Mouse (Mus musculus) adrenal gland, postnatal 10 days (tissue): ENCODE measurements around the gene Nol6. TPM values are rescaled to one million over a fixed set of nuclear protein-coding genes. Genes with fewer than 3 reads are reported as not detected.
A peak's percentile ranks its signal among the peaks of the same experiment; 100 is the strongest.

Source experiments
- DNase-seq: peaks from one replicate; pipeline ENCODE4 v3.0.0; 2021; ENCODE audit warnings: mixed read lengths
- long read RNA-seq, 2 experiments: library from polyadenylated mRNA; stranded (forward); transcript quantifications; one replicate each; pipeline ENCODE4 v2.0.0; 2021
- total RNA-seq, 2 experiments: library from RNA; stranded (reverse); gene quantifications; 2 replicates each; pipeline ENCODE4 v1.2.3; 2021

Nol6 gene
- total RNA-seq = 10 to 100 TPM; 35.7 to 41.3 TPM
- long read RNA-seq, experiment 1, full-length matches to known transcripts = 3 of 15 reads
- long read RNA-seq, experiment 1, partial matches to known transcripts = 11 of 15 reads
- long read RNA-seq, experiment 1, other reads (novel, unspliced or antisense) = 1 of 15 reads
- long read RNA-seq, experiment 2, full-length matches to known transcripts = 5 of 17 reads
- long read RNA-seq, experiment 2, partial matches to known transcripts = 7 of 17 reads
- long read RNA-seq, experiment 2, other reads (novel, unspliced or antisense) = 5 of 17 reads

DNA sequence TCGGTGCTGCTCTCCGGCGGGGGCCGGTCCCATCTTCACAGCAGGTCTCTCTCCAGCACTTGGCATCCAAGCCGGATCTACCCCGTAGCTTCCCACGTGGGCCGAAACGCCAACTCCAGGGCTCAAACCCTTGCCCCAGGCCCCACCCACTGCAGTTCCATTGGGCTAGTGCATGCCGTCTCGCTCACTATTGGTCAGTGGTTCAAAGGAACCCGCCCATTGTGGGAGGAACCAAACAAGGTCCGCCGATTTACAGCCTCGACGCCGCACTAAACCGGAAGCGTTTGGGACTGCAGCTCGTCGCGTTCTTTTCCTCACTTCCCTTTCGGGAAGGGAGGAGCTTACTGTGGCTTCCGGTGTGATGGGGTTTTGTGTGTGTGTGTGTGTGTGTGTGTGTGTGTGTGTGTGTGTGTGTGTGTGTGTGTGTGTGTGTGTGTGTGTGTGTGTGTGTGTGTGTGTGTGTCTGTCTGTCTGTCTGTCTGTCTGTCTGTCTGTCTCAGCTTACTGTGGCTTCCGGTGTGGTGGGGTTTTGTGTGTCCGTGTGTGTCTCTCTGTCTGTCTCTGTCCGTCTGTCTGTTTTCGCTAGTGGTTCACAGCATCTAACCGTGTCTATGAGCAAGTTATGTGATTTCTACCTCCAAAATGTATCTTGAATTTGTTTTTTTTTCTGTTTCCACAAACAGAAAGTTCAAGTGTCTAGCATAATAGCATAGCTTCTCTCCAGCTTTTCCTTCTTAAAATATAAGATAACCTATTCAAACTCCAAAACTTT, at the start of gene Nol6:
Gene Nol6, minus strand, starts transcription at position 276 of the 772 bp plus-strand sequence.
- peak; percentile 98 for DNase-seq

DNA sequence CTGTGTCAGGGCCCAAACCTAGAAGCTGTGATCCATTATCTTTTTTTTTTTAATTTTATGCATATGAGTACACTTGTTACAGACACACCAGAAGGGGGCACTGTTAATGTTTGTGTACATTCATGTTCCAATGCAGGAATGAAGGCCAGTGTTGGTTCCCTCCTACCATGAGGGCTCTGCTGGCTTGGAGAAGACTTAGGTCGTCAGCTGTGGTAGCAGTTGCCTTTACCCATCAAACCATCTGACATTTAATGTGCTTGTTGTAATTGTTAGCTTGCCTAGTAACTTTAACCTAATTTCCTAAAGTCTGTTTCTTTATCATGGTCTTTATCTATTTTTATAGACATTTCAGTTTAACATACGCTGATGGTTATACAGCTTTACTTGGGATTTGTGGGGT, 46.7 kb upstream of the Nol6 start:
- no peak for DNase-seq

DNA sequence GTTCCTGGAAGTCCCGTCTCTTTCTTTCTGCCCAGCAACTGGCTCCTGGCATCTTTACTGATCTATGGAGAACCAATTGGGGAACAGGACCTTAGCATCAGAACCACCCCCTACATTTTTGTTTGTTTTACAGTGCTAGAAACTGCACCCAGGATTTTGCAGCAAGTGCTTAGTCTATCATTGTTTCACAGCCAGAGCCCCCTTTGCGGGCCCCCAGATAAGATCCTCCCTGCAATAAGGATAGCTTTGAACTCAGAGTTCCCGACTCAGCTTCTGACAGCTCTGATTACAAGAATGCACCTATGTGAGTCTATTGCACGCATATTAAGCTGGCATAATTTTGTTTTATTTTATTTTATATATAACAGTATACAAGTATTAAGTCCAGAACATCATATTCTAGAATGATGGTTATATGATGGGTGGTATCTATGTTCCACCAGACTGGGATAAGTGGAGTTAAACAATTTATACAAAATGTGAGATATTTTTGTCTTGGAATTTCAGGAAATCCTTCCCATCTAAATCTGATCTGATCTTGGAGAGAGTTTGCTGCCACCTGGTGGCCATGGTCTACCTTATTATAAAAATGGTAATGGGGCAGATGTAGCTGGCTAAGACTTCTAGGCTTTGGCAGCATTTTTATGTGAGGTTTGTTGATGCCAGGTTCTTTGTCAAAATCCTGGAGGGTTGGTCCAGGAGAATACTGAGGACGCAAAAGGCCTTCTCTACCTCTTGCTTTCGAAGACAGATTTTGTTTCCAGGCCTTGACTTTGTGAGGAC, 41.6 kb upstream of the Nol6 start:
- DNase-seq = peak; percentile 90

DNA sequence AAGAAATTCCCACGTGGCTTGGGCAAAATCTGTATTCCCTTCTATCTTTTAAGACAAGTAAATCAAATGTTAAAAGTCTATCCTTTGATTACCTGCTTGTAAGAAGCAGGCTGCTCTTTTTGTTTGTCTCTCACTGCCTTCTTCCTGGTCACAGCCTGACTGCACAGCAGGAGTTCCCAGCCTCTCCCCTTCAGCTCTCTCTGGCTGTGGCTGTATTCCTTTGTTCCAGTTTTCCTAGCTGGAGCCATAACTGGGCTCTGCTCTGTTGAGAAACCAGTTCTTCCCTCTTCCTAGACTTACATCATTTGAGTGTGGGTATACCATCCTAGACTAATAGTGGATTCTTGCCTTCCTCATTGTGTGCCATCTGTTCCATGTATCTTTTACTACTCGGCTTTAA, 40.7 kb upstream of the Nol6 start:
- DNase-seq = no peak

DNA sequence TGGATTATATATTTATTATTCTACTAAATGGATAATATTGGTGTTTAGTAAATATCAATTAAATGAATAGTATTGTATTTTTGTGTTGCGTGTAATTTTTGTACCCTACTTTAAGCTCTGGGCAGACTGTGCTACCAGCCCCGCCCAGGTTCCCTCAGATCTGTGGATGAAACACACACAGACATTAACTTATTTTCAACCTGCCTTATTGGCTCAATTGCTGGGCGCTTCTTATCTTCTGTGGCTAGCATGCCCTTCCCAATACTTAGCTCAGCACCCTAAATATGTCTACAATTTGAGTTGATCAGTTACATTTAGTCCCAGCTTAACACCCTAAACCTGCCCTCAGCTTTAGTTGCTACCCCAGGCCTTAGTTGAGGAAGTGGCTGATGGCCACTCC, 37.0 kb upstream of the Nol6 start:
- DNase-seq = no peak

DNA sequence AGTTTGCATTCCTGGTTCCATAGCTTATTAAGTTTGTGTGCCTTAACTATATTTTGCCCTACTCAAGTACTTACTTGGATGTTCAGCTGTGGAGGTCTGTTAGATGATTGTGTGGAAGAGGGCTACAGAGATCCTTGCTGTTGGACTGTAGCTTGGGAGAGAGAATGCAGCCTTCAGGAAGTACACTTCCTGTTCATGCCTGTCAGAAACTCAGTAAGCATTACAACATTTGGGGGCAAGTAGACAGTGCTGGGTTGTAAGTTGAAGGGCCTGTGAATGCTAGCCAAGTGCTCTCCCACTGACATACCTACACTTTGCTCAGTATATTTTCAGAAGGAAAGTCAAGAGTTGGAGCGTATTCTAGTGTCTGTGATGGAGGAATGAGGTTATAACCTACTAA, 34.0 kb upstream of the Nol6 start:
- DNase-seq = no peak

DNA sequence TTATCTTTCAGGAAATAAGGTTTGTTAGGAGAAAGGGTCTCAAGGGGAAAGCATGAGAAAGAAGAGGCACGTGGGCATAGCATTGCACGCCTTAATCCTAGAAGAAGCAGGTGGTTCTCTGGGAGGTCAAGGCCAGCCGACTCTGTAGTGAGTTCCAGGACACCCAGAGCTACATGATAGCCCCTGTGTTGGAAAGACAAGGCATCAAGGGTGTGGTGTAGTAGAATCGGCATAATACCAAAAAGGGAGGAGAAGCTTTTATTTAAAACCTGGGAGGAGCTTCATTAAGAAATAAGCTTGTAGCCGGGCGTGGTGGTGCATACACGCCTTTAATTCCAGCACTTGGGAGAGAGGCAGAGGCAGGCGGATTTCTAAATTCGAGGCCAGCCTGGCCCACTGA, 32.7 kb upstream of the Nol6 start:
- no peak for DNase-seq

DNA sequence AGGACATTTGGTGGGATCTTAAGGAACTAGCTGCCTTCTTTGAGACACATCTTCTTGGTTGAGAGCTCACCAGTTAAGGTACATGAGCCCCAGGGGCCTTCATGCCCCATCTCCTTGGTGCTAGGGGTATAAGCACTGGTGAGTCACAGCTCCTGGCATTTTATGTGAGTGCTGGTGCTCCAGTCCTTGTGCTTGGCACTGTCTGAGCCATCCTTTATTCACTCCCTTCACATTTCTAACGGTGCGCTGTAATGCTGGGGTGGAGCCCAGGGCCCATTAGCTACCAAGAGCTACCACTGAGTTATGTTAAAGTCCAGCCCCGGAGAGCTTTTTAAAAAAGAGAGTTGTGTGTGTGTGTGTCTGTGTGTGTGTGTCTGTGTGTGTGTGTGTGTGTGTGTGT, 28.9 kb upstream of the Nol6 start:
- peak; percentile 47 for DNase-seq

DNA sequence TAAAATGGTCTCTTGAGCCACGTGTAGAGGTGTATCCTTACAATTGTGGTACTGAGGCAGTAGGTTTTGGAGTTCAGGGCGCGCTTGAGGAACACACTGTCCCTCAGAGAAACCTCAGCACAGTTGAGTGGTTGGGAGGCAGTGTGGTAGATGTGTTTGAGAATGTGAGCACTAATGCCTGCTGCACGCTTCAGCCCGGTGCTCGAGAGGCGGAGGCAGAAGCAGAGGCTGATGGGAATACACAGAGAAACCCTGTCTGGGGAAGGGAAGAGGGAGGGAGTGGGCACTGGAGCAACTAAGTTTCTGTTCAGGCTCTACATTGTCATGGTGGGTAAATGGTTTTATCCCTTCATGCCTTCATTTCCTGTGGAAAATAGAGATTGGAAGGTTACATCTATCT, 26.9 kb upstream of the Nol6 start:
- no peak for DNase-seq

DNA sequence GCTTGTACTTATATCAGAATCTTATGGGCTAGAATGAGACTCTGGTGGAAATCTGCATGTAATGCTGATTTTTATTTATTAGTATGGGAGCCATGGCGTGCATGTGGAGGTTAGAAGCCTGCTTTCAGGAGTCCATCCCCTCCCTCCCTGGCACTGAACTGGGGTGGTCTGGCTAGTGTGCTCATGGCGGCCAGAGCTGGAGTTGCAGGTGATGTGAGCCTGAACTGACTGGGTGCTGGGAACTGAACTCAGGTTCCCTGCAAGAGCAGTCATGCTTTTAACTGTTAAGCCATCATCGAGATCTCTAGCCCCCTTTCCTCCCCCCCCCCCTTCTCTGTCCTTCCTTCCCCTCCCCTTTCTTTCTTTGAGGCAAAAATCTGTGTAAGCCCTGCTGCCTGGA, 25.6 kb upstream of the Nol6 start:
- DNase-seq = no peak

DNA sequence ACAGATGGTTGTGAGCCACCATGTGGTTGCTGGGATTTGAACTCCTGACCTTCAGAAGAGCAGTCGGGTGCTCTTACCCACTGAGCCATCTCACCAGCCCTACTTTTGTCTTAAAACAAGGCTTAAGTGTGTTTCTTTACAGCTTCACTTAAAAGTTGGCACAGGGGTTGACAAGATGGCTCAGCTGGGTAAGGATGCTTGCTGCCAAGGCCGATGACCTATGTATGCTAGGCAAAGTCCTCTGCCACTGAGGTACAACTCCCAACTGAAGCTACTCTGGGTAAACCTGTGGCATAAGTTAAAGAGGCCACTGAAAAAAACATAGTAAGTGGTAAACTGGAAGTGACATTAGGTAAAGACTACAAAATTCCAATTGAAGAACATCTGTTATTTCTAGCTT, 18.3 kb upstream of the Nol6 start:
- no peak for DNase-seq

DNA sequence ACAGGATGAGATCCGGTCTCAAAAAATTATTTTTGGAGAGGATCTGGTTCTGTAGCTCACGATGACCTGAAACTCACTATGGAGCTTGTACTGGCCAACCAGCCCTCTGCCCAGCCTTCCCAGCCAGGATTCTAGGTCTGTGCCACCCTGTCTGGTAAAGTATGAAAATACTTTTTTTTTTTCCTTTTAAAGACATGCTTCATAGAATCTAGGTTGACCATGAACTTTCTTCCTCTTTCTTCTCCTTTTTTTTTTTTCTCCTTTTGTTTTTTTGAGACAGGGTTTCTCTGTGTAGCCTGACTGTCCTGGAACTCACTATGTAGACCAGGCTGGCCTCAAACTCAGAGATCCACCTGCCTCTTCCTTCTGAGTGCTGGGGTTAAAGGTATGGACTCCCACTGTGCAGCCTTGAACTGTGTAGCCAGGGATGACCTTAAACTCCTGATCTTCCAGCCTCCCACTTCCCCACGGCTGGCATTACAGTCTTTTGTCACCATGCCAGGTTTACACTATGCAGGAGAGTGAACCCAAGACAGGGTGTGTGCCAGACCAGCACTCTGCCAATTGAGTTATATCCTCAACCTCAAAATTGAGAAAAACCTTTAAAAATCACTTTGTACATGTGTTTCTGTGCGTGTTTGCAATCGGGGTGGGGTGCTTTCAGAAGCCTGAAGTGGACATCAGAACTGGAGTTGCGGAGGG, 16.1 kb upstream of the Nol6 start:
- peak; percentile 45 for DNase-seq

DNA sequence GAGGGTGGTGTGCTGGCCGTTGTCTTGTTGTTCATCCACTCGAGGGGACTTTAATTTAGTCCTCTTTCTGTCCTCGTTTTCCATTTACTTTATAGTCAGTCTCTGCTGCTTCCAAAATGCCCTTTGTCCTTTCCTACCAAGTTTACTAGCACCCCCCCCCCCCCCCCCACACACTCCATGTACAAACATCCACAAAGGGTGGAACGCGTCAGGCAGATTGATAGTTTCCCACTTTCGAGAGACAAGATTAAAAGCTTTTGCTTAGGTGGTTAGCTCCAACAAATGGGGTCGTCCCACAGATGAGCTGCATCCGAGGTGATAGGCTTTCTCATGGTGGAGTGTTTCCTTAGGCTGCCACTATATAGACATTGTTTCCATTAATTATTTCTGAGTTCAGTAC, 12.6 kb upstream of the Nol6 start:
- no peak for DNase-seq

DNA sequence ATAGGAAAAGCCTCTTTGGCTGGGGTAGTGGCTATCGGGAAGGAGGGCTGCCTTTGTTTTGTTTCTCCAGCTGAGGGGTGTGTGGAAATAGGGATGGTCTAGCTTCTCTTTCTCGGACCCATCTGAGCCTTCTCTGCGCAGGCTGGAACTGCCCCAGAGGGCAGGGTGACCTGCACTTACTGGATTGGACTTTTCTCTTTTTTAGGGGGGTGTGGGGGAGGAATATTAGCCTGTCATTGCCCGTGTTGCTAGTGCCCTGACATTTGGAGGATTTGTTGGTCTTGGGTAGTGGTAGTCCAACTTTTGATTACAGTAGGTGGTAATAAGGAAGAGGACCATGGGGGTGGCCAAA, 12.2 kb upstream of the Nol6 start:
- peak; percentile 63 for DNase-seq

DNA sequence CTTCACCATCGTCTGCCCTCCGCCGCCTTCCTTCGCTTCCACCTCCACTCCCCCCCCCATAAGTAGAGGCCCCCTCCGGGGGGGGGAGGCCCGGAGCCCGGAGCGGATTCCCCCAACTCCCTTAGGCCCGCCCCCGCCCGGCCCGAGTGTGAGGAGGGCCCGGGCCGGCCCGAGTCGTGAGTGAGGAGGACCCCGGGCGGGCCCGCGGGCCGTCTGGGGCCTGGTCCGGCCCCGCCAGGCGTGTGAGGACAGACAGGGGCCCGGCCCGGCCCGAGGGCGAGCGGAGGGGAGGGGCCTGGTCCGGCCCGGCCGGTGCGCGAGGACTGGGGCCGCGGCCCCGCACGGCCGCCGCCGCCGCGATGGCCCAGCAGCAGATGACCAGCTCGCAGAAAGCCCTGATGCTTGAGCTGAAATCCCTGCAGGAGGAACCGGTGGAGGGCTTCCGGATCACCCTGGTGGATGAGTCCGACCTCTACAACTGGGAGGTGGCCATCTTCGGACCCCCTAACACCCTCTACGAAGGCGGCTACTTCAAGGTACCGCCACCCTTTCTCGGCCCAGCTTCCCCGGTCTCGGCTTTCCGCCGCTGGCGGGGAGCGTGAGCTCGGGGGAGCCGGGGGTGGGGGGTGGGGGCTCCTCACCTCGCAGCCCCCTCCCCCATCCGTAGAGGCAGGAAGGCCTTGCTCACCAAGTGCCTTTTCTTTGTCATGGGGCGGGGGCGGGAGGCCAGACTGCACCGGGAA, 11.6 kb upstream of the Nol6 start, which contains the start of gene Ube2r2:
Gene Ube2r2, plus strand, starts transcription at position 33 of the 743 bp plus-strand sequence.
- DNase-seq = peak; percentile 77

DNA sequence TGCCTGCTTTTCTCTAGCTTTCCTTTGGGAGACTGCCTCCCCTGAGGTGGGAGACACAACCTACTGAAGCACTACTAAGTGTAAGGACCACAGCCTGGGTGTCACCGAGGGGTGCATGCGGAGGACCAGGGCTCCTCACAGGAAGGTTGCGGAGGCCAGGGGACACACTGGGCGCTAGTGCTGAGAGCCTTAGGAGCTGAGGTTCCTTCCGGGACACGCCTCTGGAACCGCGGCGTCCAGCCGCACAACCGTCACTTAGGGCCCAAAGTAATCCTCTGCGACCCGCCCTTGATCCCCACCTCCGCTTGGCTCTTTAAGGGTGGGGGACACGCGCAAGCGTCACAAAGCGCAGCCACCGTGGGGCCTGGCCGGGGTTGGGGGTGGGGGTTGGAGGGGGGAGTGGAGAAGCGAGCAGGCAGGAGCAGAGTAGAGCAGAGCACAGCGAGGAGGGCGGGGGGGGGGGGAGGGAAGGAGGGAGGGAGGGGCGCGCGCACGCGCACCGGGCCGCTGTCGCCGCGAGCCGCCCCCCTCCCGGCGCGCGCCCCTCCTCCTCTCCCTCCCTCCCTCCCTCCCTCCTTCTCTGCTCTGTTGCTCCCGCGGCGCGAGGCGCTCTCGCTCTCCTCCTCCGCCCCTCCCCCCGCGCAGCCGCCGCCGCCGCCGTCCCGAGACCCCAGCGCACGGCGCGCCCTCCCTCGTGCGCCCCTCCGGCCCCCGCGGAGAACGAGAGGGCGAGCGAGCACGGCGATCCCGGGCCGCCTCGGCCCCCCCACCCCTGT, 10.9 kb upstream of the Nol6 start:
- DNase-seq = peak; percentile 87

DNA sequence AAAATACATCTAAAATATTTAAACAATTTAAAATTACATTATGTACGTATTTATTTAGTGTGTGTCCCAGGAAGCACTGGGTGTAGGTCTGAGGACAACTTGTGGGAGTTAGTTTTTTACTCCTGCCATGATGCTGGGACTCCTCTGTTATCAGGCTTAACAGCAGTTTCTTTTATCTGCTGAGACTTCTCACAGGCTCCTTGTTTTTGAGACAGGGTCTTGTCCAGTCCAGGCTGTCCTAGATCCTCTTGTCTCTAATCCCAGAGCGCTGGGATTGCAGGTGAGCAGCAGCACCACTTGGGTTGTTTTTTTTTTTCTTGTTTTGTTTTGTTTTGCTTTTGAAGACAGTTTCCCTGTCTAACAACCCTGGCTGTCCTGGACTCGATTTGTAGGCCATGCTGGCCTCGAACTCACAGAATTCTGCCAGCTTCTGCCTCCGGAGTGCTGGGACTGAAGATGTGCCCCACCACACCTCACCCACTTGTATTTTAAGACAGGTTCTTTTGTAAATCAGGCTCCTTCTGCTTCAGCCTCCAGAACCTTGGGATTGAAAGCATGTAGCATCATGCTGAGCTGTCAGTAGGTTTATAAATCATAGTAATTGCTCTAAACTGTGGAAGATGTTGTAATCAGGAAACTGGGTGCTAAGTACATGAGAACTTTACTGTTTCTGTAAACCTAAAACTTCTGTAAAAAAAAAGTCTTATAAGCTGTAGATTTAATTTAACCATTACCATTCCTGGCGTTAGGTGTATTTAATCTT, 9.5 kb upstream of the Nol6 start:
- no peak for DNase-seq

DNA sequence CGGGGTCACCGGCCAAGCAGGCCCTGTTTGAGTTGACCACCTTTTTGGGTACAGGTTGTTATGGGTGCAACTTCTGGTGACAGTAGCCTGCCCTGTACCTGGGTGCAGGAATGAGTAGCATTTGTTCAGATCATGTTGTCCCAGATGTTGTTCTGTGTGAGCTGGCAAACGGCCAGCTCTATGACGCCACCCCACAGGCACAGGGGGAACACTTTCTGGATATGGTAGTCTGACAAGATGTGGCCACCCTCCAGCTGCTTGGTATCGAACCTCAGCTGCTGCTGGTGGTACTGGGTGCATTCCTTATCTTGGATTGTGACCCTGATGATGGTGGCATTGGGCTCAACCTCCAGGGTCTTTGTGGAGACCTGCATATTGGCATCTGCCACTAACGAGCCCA, 8.2 kb upstream of the Nol6 start:
- no peak for DNase-seq

DNA sequence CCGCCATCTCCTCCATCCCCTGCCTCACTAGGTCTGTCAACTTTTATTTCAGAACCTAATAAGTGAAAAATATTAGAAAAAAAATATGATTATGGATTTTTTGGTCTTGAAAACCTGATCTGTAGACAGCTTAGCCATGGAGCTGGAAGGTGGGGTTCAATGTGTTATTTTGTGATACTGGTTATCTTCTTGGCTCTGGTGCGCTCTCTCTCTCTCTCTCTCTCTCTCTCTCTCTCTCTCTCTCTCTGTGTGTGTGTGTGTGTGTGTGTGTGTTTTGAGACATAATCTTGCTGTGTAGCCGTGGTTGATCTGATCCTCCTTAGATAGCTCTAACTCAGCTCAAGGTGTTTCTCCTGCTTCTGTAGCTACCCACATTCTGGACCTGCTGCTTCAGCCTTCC, 5.6 kb upstream of the Nol6 start:
- no peak for DNase-seq

DNA sequence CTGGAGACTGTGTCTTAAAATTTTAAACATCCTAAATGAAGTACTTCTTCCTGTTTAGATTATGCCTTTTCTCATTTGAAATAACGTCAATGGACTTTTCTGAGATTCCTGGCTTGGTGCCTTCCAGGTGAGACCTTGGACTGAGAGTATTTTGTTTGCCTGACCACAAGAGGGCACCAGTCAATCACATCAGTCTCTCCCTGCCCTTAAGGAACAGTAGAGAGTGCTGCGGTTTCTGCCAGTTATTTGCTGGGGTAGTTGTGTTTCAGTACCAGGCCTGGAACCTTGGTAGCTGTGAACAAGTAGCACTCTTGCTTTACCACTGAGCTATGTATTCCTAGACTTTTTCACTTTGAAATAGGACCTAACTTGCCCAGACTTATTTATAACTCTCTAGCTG, 5.2 kb upstream of the Nol6 start:
- DNase-seq = peak; percentile 71
